Mouse (Mus musculus) embryonic facial prominence, embryonic 12.5 days (tissue): ENCODE results near the gene Vps8. TPM values are rescaled to one million over a fixed set of nuclear protein-coding genes. Genes with fewer than 3 reads are reported as not detected.

Source experiments
- ATAC-seq: fragments of 200-750 bp; cut with Nextera tagmentation; 2 replicates; pipeline ENCODE4 v1.8.0; 2017; ENCODE audit not compliant: insufficient number of reproducible peaks, insufficient read depth, low FRiP score, low TSS enrichment
- H3K27ac ChIP-seq: fragments of 300-500 bp; sonication (generic); 2 replicates; pipeline ENCODE4 v1.5.1; 2016; ENCODE audit warnings: mild to moderate bottlenecking
- H3K27me3 ChIP-seq: fragments of 300-500 bp; sonication (generic); 2 replicates; pipeline ENCODE4 v1.6.1; 2016; ENCODE audit warnings: mild to moderate bottlenecking, moderate library complexity
- H3K36me3 ChIP-seq: fragments of 300-500 bp; sonication (generic); 2 replicates; pipeline ENCODE4 v1.6.1; 2016; ENCODE audit warnings: mild to moderate bottlenecking
- H3K4me1 ChIP-seq: fragments of 300-500 bp; sonication (generic); 2 replicates; pipeline ENCODE4 v1.6.1; 2016
- H3K4me2 ChIP-seq: fragments of 300-500 bp; sonication (generic); replicated peaks from 2 replicates; pipeline ENCODE4 v1.6.1; 2016; ENCODE audit warnings: mild to moderate bottlenecking, moderate library complexity
- H3K4me3 ChIP-seq: fragments of 300-500 bp; sonication (generic); 2 replicates; pipeline ENCODE4 v1.5.1; 2016; ENCODE audit warnings: mild to moderate bottlenecking
- H3K9ac ChIP-seq: fragments of 300-500 bp; sonication (generic); 2 replicates; pipeline ENCODE4 v1.6.1; 2016; ENCODE audit warnings: mild to moderate bottlenecking, moderate library complexity
- H3K9me3 ChIP-seq: fragments of 300-500 bp; sonication (generic); 2 replicates; pipeline ENCODE4 v1.6.1; 2016; ENCODE audit warnings: mild to moderate bottlenecking, moderate library complexity
- WGBS: fragments of 180-500 bp; shearing (Covaris S2); methylation state at CpG from one replicate; pipeline ENCODE4 v1.1.7; 2016; 5-methylcytosine and 5-hydroxymethylcytosine counted together
- polyA plus RNA-seq: library from polyadenylated mRNA; unstranded; fragments of >200 nt; fragmentation: Nextera tagmentation; extraction: Ambion mirVana; gene quantifications from 2 replicates; pipeline ENCODE4 v1.2.1, GENCODE M21; 2016

Vps8 gene
- polyA plus RNA-seq, 1 experiment from 2014 or later = 16.7 TPM

GRCm38 (mm10) chr16:21608176-21608865 lies 185.4 kb downstream of the Vps8 start:
- H3K36me3 ChIP-seq = no peaks in the 10 kb centered on the region
- H3K4me2 ChIP-seq = no peak overlapping the region
- no peak overlapping the region for H3K9ac ChIP-seq
- H3K9me3 ChIP-seq = no peaks in the 10 kb centered on the region
- no peak overlapping the region for H3K27ac ChIP-seq
- 76% methylated on average over 10 of the region's 10 CpGs for WGBS
- H3K27me3 ChIP-seq = no peaks in the 10 kb centered on the region
- H3K4me3 ChIP-seq = no peak overlapping the region
- no peaks in the 10 kb centered on the region for H3K4me1 ChIP-seq
- ATAC-seq = no peak

- Histone ChIP-seq H3K9me3 (no peaks in the 10 kb centered on the region), H3K4me2 (no peak overlapping the region), H3K36me3 (no peaks in the 10 kb centered on the region), H3K4me3 (no peak overlapping the region), H3K27ac (no peak overlapping the region), H3K4me1 (no peaks in the 10 kb centered on the region), H3K27me3 (no peaks in the 10 kb centered on the region), H3K9ac (no peak overlapping the region)
- 90% methylated on average over 4 of the region's 4 CpGs for WGBS
- ATAC-seq = no peak
Measured at GRCm38 (mm10) chr16:21610473-21610872, 187.6 kb downstream of the Vps8 start.

- H3K4me3 ChIP-seq = no peak overlapping the region
- no peak for ATAC-seq
- no peak overlapping the region for H3K4me2 ChIP-seq
- H3K27ac ChIP-seq = no peak overlapping the region
- no peaks in the 10 kb centered on the region for H3K36me3 ChIP-seq
- no peaks in the 10 kb centered on the region for H3K9me3 ChIP-seq
- WGBS = 57% methylated on average over 7 of the region's 7 CpGs
- H3K4me1 ChIP-seq = no peaks in the 10 kb centered on the region
- no peaks in the 10 kb centered on the region for H3K27me3 ChIP-seq
- no peak overlapping the region for H3K9ac ChIP-seq
Measured at GRCm38 (mm10) chr16:21615802-21616201, 192.9 kb downstream of the Vps8 start.

- 88% methylated on average over 2 of the region's 2 CpGs for WGBS
Measured at GRCm38 (mm10) chr16:21620630-21621029, 197.7 kb downstream of the Vps8 start.

GRCm38 (mm10) chr16:21625784-21626634 lies 203.1 kb downstream of the Vps8 start:
- Histone ChIP-seq H3K36me3 (no peaks in the 10 kb centered on the region), H3K27me3 (no peaks in the 10 kb centered on the region), H3K27ac (no peak overlapping the region), H3K9me3 (no peaks in the 10 kb centered on the region), H3K4me1 (peaks cover 18% of the 10 kb centered on the region), H3K9ac (no peak overlapping the region), H3K4me3 (no peak overlapping the region), H3K4me2 (no peak overlapping the region)
- ATAC-seq = no peak
- WGBS = 65% methylated on average over 6 of the region's 6 CpGs

More at GRCm38 (mm10) chr16:21620630-21621029, 197.7 kb downstream of the Vps8 start:
- Histone ChIP-seq H3K4me3 (no peak overlapping the region), H3K27ac (no peak overlapping the region), H3K4me1 (no peaks in the 10 kb centered on the region), H3K36me3 (no peaks in the 10 kb centered on the region), H3K27me3 (no peaks in the 10 kb centered on the region), H3K9ac (no peak overlapping the region), H3K9me3 (no peaks in the 10 kb centered on the region), H3K4me2 (no peak overlapping the region)
- no peak for ATAC-seq

- WGBS = 69% methylated on average over 6 of the region's 6 CpGs
- no peaks in the 10 kb centered on the region for H3K36me3 ChIP-seq
- H3K27me3 ChIP-seq = no peaks in the 10 kb centered on the region
- no peak overlapping the region for H3K4me2 ChIP-seq
- H3K27ac ChIP-seq = no peak overlapping the region
- no peak overlapping the region for H3K4me3 ChIP-seq
- no peaks in the 10 kb centered on the region for H3K9me3 ChIP-seq
- H3K9ac ChIP-seq = no peak overlapping the region
- H3K4me1 ChIP-seq = peaks cover 18% of the 10 kb centered on the region
- ATAC-seq = no peak
Measured at GRCm38 (mm10) chr16:21627248-21627647, 204.3 kb downstream of the Vps8 start.

- Histone ChIP-seq H3K27ac (peak overlapping the region; percentile 63), H3K9me3 (no peaks in the 10 kb centered on the region), H3K4me3 (no peak overlapping the region), H3K9ac (no peak overlapping the region), H3K4me1 (peaks cover 18% of the 10 kb centered on the region), H3K36me3 (no peaks in the 10 kb centered on the region), H3K4me2 (0 out of 2 replicates have a peak overlapping the region, but pooled peaks have one; percentile 13), H3K27me3 (no peaks in the 10 kb centered on the region)
- ATAC-seq = no peak; the same call in 1 of the 2 replicates
- WGBS = 40% methylated on average over 13 of the region's 13 CpGs
Measured at GRCm38 (mm10) chr16:21628061-21628591, 205.2 kb downstream of the Vps8 start.

- no peak for ATAC-seq
- Histone ChIP-seq H3K36me3 (no peaks in the 10 kb centered on the region), H3K4me3 (no peak overlapping the region), H3K9me3 (no peaks in the 10 kb centered on the region), H3K9ac (no peak overlapping the region), H3K27me3 (no peaks in the 10 kb centered on the region), H3K4me2 (no peak overlapping the region), H3K4me1 (peaks cover 18% of the 10 kb centered on the region), H3K27ac (no peak overlapping the region)
- 85% methylated on average over 4 of the region's 4 CpGs for WGBS
Measured at GRCm38 (mm10) chr16:21630614-21631013, 207.7 kb downstream of the Vps8 start.

- H3K9ac ChIP-seq = no peak overlapping the region
- H3K27ac ChIP-seq = no peak overlapping the region
- no peaks in the 10 kb centered on the region for H3K27me3 ChIP-seq
- H3K4me2 ChIP-seq = no peak overlapping the region
- WGBS = 72% methylated on average over 4 of the region's 4 CpGs
- H3K9me3 ChIP-seq = no peaks in the 10 kb centered on the region
- peaks cover 18% of the 10 kb centered on the region for H3K4me1 ChIP-seq
- no peaks in the 10 kb centered on the region for H3K36me3 ChIP-seq
- ATAC-seq = no peak
- no peak overlapping the region for H3K4me3 ChIP-seq
Measured at GRCm38 (mm10) chr16:21631815-21632222, 208.9 kb downstream of the Vps8 start.

- H3K4me3 ChIP-seq = no peak overlapping the region
- no peaks in the 10 kb centered on the region for H3K36me3 ChIP-seq
- no peaks in the 10 kb centered on the region for H3K9me3 ChIP-seq
- H3K27me3 ChIP-seq = no peaks in the 10 kb centered on the region
- H3K4me1 ChIP-seq = no peaks in the 10 kb centered on the region
- H3K4me2 ChIP-seq = no peak overlapping the region
- no peak for ATAC-seq
- H3K27ac ChIP-seq = no peak overlapping the region
- H3K9ac ChIP-seq = no peak overlapping the region
Measured at GRCm38 (mm10) chr16:21634460-21634859, 211.5 kb downstream of the Vps8 start.

- no peak overlapping the region for H3K9ac ChIP-seq
- H3K4me1 ChIP-seq = no peaks in the 10 kb centered on the region
- no peaks in the 10 kb centered on the region for H3K27me3 ChIP-seq
- ATAC-seq = no peak
- no peaks in the 10 kb centered on the region for H3K36me3 ChIP-seq
- no peak overlapping the region for H3K27ac ChIP-seq
- H3K9me3 ChIP-seq = no peaks in the 10 kb centered on the region
- 83% methylated on average over 5 of the region's 5 CpGs for WGBS
- H3K4me2 ChIP-seq = no peak overlapping the region
- H3K4me3 ChIP-seq = no peak overlapping the region
Measured at GRCm38 (mm10) chr16:21636156-21636853, 213.4 kb downstream of the Vps8 start.
